In the genomic region with DNA sequence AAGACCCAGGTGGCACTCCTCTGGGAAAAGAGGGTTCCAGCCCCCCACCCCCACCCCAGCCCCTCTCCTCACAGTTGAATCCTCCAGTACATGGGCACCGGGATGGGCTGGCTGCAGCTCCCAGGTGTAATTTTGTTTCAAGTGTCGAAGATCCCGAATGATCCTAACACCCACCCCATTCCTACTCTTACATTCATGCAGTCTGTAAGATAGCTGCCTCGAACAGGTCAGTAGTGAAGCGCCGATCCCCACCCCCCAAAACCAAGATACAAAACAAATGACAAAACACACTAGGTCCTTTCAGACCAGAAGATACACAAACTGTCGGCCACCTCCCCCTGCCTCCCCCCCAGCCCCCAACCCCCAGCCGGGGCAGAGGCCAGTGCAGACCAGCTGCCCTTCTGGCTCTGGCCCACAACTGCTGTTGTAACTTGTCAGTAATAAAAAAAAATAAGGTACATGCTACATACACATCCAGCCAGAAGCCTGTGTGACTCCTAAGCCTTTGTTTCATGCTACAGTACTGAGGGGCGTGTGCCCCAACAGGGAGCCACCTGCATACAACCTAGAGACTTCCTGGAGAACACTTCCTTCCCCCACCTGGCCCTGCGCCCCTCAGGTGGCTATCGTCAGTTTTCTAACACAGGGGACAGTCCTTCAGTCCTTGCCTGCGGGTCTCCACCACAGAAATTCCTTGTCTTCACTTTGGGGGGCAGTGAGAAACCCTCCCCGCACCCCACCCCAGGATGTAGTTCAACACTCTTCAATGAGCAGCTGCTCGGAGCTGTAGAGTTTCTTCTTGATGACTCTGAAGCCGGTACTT, we compare ENCODE assay signal across 8 mouse cellular contexts. TPM values are rescaled to one million over a fixed set of nuclear protein-coding genes. Genes with fewer than 3 reads are reported as not detected.
DNase-seq lines count a peak whose midpoint lies in the region; ATAC-seq and TF ChIP-seq lines count a peak whose summit lies in the region.

No protein-coding gene starts in this region.

- no peak for ATAC-seq in lung, postnatal 0 days
- ATAC-seq in limb, embryonic 13.5 days (ENCODE audit: low FRiP score, low read depth) = no peak

- H3K9ac ChIP-seq in lung, postnatal 0 days (replicated peaks; ENCODE audit: low read depth) = peak overlapping the region; percentile 99
- H3K9ac ChIP-seq in limb, embryonic 13.5 days = peak overlapping the region; percentile 98

- peaks cover 12% of the 10 kb centered on the region; the same call in 1 of the 2 replicates for H3K4me1 ChIP-seq in lung, postnatal 0 days (ENCODE audit: insufficient read depth, low read depth, low read length)
- peaks cover 35% of the 10 kb centered on the region for H3K4me1 ChIP-seq in limb, embryonic 13.5 days

- no peaks in the 10 kb centered on the region for H3K9me3 ChIP-seq in lung, postnatal 0 days (ENCODE audit: low read length)
- no peaks in the 10 kb centered on the region for H3K9me3 ChIP-seq in limb, embryonic 13.5 days

- H3K27ac ChIP-seq in lung, postnatal 0 days (ENCODE audit: low read length) = peak overlapping the region; percentile 96
- peak overlapping the region; percentile 91 for H3K27ac ChIP-seq in limb, embryonic 13.5 days

- H3K36me3 ChIP-seq in lung, postnatal 0 days (ENCODE audit: insufficient read depth, low read length) = no peaks in the 10 kb centered on the region
- H3K36me3 ChIP-seq in limb, embryonic 13.5 days = peaks cover 15% of the 10 kb centered on the region
- peaks cover 3% of the 10 kb centered on the region; the same call in 1 of the 2 replicates for H3K36me3 ChIP-seq in splenic B cell, adult 2 months (ENCODE audit: control insufficient read depth, insufficient read depth, low read length, poor library complexity, severe bottlenecking)

- 34% methylated on average over 15 of the region's 15 CpGs for WGBS in lung, postnatal 0 days
- 37% methylated on average over 15 of the region's 15 CpGs for WGBS in limb, embryonic 13.5 days

- no peaks in the 10 kb centered on the region for H3K27me3 ChIP-seq in lung, postnatal 0 days (replicated peaks; ENCODE audit: insufficient read depth, low read length)
- H3K27me3 ChIP-seq in limb, embryonic 13.5 days = no peaks in the 10 kb centered on the region
- no peaks in the 10 kb centered on the region for H3K27me3 ChIP-seq in splenic B cell, adult 2 months (ENCODE audit: control insufficient read depth, insufficient read depth, low read length, poor library complexity, severe bottlenecking)

- no peak for TF ChIP-seq EP300 in lung, postnatal 0 days (IDR thresholded peaks at IDR 0.05)

- peak overlapping the region; percentile 91 for H3K4me3 ChIP-seq in lung, postnatal 0 days (ENCODE audit: low read depth, low read length)
- peak overlapping the region; percentile 95 for H3K4me3 ChIP-seq in limb, embryonic 13.5 days

- peak; percentile 75 for DNase-seq in cerebellum, adult 11-12 months
- DNase-seq in cerebellum, postnatal 36 days = no peak
- peak; percentile 35 for DNase-seq in lung, postnatal 0 days (ENCODE audit: low spot score)
- DNase-seq in lung, adult 18-20 months = no peak
- DNase-seq in splenic B cell, adult 2 months (ENCODE audit: low read depth, low spot score) = peak; percentile 21
- DNase-seq in spleen, postnatal 14 days (ENCODE audit: low spot score in 2 of 2) = no peak
- DNase-seq in left cerebral cortex, postnatal 36 days (ENCODE audit: low spot score in 2 of 2) = no peak

- peak overlapping the region; percentile 82 for H3K4me2 ChIP-seq in lung, postnatal 0 days (replicated peaks; ENCODE audit: low read depth, low read length)
- H3K4me2 ChIP-seq in limb, embryonic 13.5 days (replicated peaks) = peak overlapping the region; percentile 90

- intact Hi-C loops in left cerebral cortex, postnatal 36 days (cut with DNase I) = loop anchor here (2.0 kb wide), 1 partner anchor 53 kb away; the partner anchor contains the start of genes Anapc16 and Ascc1

- no peak for TF ChIP-seq CTCF in lung, postnatal 0 days (IDR thresholded peaks at IDR 0.05)

RNA-seq across cellular contexts. Expression of gene Ddit4, which starts 1.6 kb away (rescaled TPM):
- 21.2 and 28.1 TPM in 2 replicates for polyA plus RNA-seq in lung, postnatal 0 days (2015; fragmentation: Nextera tagmentation; extraction: Ambion mirVana)
- polyA plus RNA-seq in limb, embryonic 13.5 days (2015; fragmentation: Nextera tagmentation; extraction: Ambion mirVana) = 75.9 and 77.0 TPM in 2 replicates
- total RNA-seq in left cerebral cortex, postnatal 36 days (2021) = 10 to 100 TPM; 33.5 to 58.5 TPM

RNA-seq across cellular contexts. Expression of gene Ascc1, which starts 52.6 kb away (rescaled TPM):
- polyA plus RNA-seq in lung, postnatal 0 days (2015; fragmentation: Nextera tagmentation; extraction: Ambion mirVana) = 47.2 and 50.0 TPM in 2 replicates
- polyA plus RNA-seq in limb, embryonic 13.5 days (2015; fragmentation: Nextera tagmentation; extraction: Ambion mirVana) = 44.9 and 46.0 TPM in 2 replicates
- total RNA-seq in left cerebral cortex, postnatal 36 days (2021) = 10 to 100 TPM; 16.2 to 17.4 TPM

RNA-seq across cellular contexts. Expression of gene Anapc16, which starts 52.9 kb away (rescaled TPM):
- 105 and 117 TPM in 2 replicates for polyA plus RNA-seq in lung, postnatal 0 days (2015; fragmentation: Nextera tagmentation; extraction: Ambion mirVana)
- 128 and 133 TPM in 2 replicates for polyA plus RNA-seq in limb, embryonic 13.5 days (2015; fragmentation: Nextera tagmentation; extraction: Ambion mirVana)
- total RNA-seq in left cerebral cortex, postnatal 36 days (2021) = 10 to 100 TPM; 62.0 to 66.6 TPM

Comparison
In these comparisons a context has a peak if more than half of its experiments do, and no peak if none do; other contexts are left out.
1. DNase-seq: peak in cerebellum, adult 11-12 months (single experiment), lung, postnatal 0 days (single experiment) and splenic B cell, adult 2 months (single experiment); none in cerebellum, postnatal 36 days (0 of 2), lung, adult 18-20 months (0 of 2), spleen, postnatal 14 days (0 of 2) and left cerebral cortex, postnatal 36 days (0 of 2).